Mouse (Mus musculus) megakaryocyte, embryonic 14.5 days (primary cell): ENCODE measurements around the gene Fkbpl.

Source experiments
- FLI1 ChIP-seq: IDR thresholded peaks from 2 replicates; pipeline ENCODE4 v1.6.1; 2012; ENCODE audit warnings: low read length, inconsistent platforms, mixed read lengths
- GATA1 ChIP-seq: IDR thresholded peaks from 3 replicates; pipeline ENCODE4 v1.6.1; 2012; ENCODE audit warnings: mixed read lengths, low read length, inconsistent platforms, borderline replicate concordance

- no peak for TF ChIP-seq GATA1
- TF ChIP-seq FLI1 = no peak
These were observed 40.9 kb downstream of the Fkbpl start for GRCm38 (mm10) chr17:34685120-34686110.
